Mouse (Mus musculus) heart, embryonic 16.5 days (tissue): ENCODE measurements around the gene Mov10. TPM values are rescaled to one million over a fixed set of nuclear protein-coding genes. Genes with fewer than 3 reads are reported as not detected.
"Not testable (repeated sequence)": the region's sequence is repeated elsewhere in the genome, so short reads cannot be mapped to it uniquely, and the experiment has no call there.

Source experiments
- ATAC-seq: fragments of 200-750 bp; cut with Nextera tagmentation; replicated peaks from 2 replicates; pipeline ENCODE4 v1.8.0; 2017; ENCODE audit warnings: moderate number of reproducible peaks; ENCODE audit not compliant: insufficient read depth, low FRiP score; ENCODE audit errors: extremely low read depth
- H3K27ac ChIP-seq: fragments of 300-500 bp; sonication (generic); 2 replicates; pipeline ENCODE4 v1.5.1; 2014; ENCODE audit warnings: mild to moderate bottlenecking, low read length, control low read depth, moderate library complexity
- H3K27me3 ChIP-seq: fragments of 300-500 bp; sonication (generic); 2 replicates; pipeline ENCODE4 v1.6.1; 2014; ENCODE audit warnings: low read length, mixed read lengths; ENCODE audit not compliant: control insufficient read depth, insufficient read depth
- H3K36me3 ChIP-seq: fragments of 300-500 bp; sonication (generic); 2 replicates; pipeline ENCODE4 v1.6.1; 2014; ENCODE audit not compliant: control insufficient read depth, insufficient read depth
- H3K4me1 ChIP-seq: fragments of 300-500 bp; sonication (generic); 2 replicates; pipeline ENCODE4 v1.6.1; 2014; ENCODE audit warnings: low read length, mixed read lengths; ENCODE audit not compliant: control insufficient read depth, insufficient read depth
- H3K4me2 ChIP-seq: fragments of 300-500 bp; sonication (generic); 2 replicates; pipeline ENCODE4 v1.6.1; 2014; ENCODE audit warnings: low read depth, mild to moderate bottlenecking, control low read depth, low read length
- H3K4me3 ChIP-seq: fragments of 300-500 bp; sonication (generic); 2 replicates; pipeline ENCODE4 v1.5.1; 2014; ENCODE audit warnings: mild to moderate bottlenecking, control low read depth, low read length
- H3K9ac ChIP-seq: fragments of 300-500 bp; sonication (generic); 2 replicates; pipeline ENCODE4 v1.6.1; 2014; ENCODE audit warnings: low read length, control low read depth
- H3K9me3 ChIP-seq: fragments of 300-500 bp; sonication (generic); replicated peaks from 2 replicates; pipeline ENCODE4 v1.6.1; 2016; ENCODE audit warnings: low read length; ENCODE audit not compliant: control insufficient read depth
- WGBS: fragments of 180-500 bp; shearing (Covaris S2); extraction: QIAGEN DNeasy Blood & Tissue Kit; methylation state at CpG from one replicate; pipeline ENCODE4 v1.1.7; 2014; 5-methylcytosine and 5-hydroxymethylcytosine counted together
- polyA plus RNA-seq: library from polyadenylated mRNA; unstranded; fragments of >200 nt; fragmentation: Nextera tagmentation; extraction: Ambion mirVana; gene quantifications from 2 replicates; pipeline ENCODE4 v1.2.1, GENCODE M21; 2015

The Mov10 gene
- polyA plus RNA-seq, 1 experiment from 2014 or later, result 25.4 TPM

DNA sequence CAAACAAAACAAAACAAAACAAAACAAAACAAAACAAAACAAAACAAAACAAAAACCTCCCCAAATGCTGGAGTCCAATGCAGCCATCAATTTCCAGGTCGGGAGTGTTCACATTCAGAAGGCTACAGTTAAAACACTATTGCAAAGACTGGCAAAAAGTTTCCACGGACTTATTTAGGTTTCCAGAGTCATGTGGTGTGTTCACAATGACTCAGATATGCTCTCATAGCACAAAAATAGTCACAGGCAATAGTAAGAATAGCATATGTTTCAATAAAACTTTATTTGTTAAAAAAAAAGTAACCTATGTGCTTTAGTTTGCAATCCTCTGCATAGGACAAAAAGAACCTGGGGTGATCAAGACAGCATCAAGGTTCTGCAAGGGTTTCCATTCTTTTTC lies 51.2 kb downstream of the Mov10 start:
- Histone ChIP-seq H3K36me3 (no peaks in the 10 kb centered on the region), H3K27me3 (no peaks in the 10 kb centered on the region), H3K4me1 (no peaks in the 10 kb centered on the region; the same call in 1 of the 2 replicates), H3K9me3 (no peaks in the 10 kb centered on the region), H3K27ac (no peak overlapping the region), H3K4me2 (no peak overlapping the region), H3K4me3 (no peak overlapping the region), H3K9ac (no peak overlapping the region)
- 57% methylated on average over 2 of the region's 2 CpGs for WGBS
- ATAC-seq, result no peak

- 21% methylated on average over 4 of the region's 4 CpGs for WGBS
- Histone ChIP-seq H3K36me3 (no peaks in the 10 kb centered on the region), H3K4me2 (no peak overlapping the region), H3K4me1 (peaks cover 2% of the 10 kb centered on the region; the same call in 1 of the 2 replicates), H3K9me3 (no peaks in the 10 kb centered on the region), H3K9ac (no peak overlapping the region), H3K27me3 (no peaks in the 10 kb centered on the region), H3K4me3 (no peak overlapping the region), H3K27ac (no peak overlapping the region)
- ATAC-seq, result no peak
Measured at GRCm38 (mm10) chr3:104765021-104765420, 53.3 kb downstream of the Mov10 start.

DNA sequence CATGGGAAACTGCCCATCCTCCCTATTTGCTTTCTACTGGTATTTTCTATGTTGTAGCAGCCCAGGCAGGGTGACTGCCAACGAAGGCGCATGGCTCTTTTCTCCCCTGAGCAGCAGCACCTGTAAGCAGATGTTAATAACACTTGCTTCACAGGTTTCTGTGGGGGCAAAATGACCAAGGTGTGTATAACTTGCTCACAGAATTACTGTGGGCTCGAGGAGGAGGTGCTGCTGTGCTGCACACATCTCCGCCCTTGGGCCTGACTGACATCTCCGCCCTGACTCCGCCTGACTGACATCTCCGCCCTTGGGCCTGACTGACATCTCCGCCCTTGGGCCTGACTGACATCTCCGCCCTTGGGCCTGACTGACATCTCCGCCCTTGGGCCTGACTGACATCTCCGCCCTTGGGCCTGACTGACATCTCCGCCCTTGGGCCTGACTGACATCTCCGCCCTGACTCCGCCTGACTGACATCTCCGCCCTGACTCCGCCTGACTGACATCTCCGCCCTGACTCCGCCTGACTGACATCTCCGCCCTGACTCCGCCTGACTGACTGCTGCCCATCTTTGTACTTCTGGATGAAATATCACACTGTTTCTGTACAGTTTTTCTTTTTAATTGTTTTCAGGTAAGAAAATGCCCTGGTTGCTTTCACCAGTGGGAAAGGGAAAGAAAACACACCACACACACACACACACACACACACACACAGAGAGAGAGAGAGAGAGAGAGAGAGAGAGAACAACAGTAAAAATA lies 56.1 kb downstream of the Mov10 start:
- not testable (repeated sequence) for H3K4me1 ChIP-seq, ATAC-seq, H3K27me3 ChIP-seq, H3K9ac ChIP-seq, H3K9me3 ChIP-seq, H3K4me3 ChIP-seq, H3K36me3 ChIP-seq, H3K27ac ChIP-seq
- WGBS, result 30% methylated on average over 19 of the region's 20 CpGs
- H3K4me2 ChIP-seq, result peak overlapping the region; percentile 9; the same call in 1 of the 2 replicates

- H3K4me3 ChIP-seq, result peak overlapping the region; percentile 50
Measured at GRCm38 (mm10) chr3:104758869-104759268, 59.5 kb downstream of the Mov10 start.

DNA sequence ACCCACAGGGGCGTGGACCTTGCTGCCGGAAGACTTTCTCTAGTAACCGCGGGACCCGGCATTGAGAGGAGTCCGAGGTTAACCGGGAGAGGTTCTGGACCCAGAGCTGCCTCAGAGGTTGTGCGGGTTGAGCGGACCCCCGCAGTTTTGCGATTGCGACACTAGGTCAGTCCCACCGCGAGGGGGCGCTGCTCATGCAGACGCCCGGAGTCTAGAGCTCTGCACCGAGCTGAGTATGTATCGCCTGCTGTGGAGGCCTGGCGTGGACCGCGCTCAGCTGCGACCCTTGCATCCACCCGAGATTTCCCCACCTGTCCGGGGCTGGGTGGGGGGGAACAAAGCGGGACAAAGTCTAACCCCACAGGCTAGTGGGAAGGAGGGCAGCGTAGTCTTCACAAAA lies 60.0 kb downstream of the Mov10 start:
- Histone ChIP-seq H3K9ac (peak overlapping the region; percentile 67), H3K4me2 (peak overlapping the region; percentile 83), H3K27ac (no peak overlapping the region), H3K9me3 (no peaks in the 10 kb centered on the region), H3K4me3 (peak overlapping the region; percentile 50), H3K36me3 (no peaks in the 10 kb centered on the region), H3K27me3 (no peaks in the 10 kb centered on the region), H3K4me1 (peaks cover 8% of the 10 kb centered on the region)
- WGBS, result 2% methylated on average over 27 of the region's 27 CpGs
- ATAC-seq, result peak; percentile 72

More at GRCm38 (mm10) chr3:104758869-104759268, 59.5 kb downstream of the Mov10 start:
- no peaks in the 10 kb centered on the region for H3K36me3 ChIP-seq
- H3K27ac ChIP-seq, result no peak overlapping the region
- peak overlapping the region; percentile 67 for H3K9ac ChIP-seq
- peak overlapping the region; percentile 83 for H3K4me2 ChIP-seq
- no peaks in the 10 kb centered on the region for H3K27me3 ChIP-seq
- H3K4me1 ChIP-seq, result peaks cover 8% of the 10 kb centered on the region
- no peak for ATAC-seq
- 17% methylated on average over 5 of the region's 5 CpGs for WGBS
- H3K9me3 ChIP-seq, result no peaks in the 10 kb centered on the region

DNA sequence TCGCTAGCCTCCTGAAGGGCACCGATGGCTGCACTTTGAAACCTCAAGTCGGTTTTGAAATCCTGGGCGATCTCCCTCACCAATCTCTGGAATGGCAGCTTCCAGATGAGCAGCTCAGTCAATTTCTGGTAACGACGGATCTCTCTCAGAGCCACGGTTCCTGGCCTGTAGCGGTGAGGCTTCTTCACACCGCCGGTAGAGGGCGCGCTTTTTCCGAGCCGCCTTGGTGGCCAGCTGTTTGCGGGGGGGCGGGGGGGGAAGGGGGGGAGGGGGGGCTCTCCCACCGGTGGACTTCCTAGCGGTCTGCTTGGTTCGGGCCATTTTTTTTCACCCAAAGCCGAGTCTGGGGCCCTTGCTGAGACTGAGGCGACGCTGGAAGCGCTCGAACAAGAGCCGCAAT lies 65.5 kb downstream of the Mov10 start:
- not testable (repeated sequence) for H3K27ac ChIP-seq, H3K27me3 ChIP-seq, H3K9ac ChIP-seq, H3K4me1 ChIP-seq, H3K9me3 ChIP-seq, H3K36me3 ChIP-seq, ATAC-seq
- 18% methylated on average over 23 of the region's 25 CpGs for WGBS
- H3K4me3 ChIP-seq, result 0 out of 2 replicates have a peak overlapping the region, but pooled peaks have one; percentile 5
- H3K4me2 ChIP-seq, result peak overlapping the region; percentile 43

Other genes with a start within 250 kb of the Mov10 start
- gene Slc16a1, start 179.9 kb downstream of the Mov10 start, polyA plus RNA-seq, result 79.9 and 84.1 TPM in 2 replicates
- gene Ppm1j, start 37.5 kb downstream of the Mov10 start, polyA plus RNA-seq, result 36.9 and 38.9 TPM in 2 replicates
- gene Fam19a3, start 36.7 kb downstream of the Mov10 start, polyA plus RNA-seq, result 0.99 and 1.8 TPM in 2 replicates
- gene Rhoc, start 30.2 kb downstream of the Mov10 start, polyA plus RNA-seq, result 165 TPM in 2 replicates
- 24.8 and 29.1 TPM in 2 replicates for gene St7l, start 45.4 kb upstream of the Mov10 start, polyA plus RNA-seq
- 170 and 187 TPM in 2 replicates for gene Capza1, start 45.9 kb upstream of the Mov10 start, polyA plus RNA-seq
- gene Wnt2b, start 143.4 kb upstream of the Mov10 start, polyA plus RNA-seq, result 1.0 and 1.1 TPM in 2 replicates
- gene Cttnbp2nl, start 234.6 kb upstream of the Mov10 start, polyA plus RNA-seq, result 19.4 and 21.7 TPM in 2 replicates
- not detected in 2 replicates for gene 4930564D02Rik, start 248.3 kb upstream of the Mov10 start, polyA plus RNA-seq